Mouse (Mus musculus): ENCODE results near the gene Gbp6. TPM values are rescaled to one million over a fixed set of nuclear protein-coding genes. Genes with fewer than 3 reads are reported as not detected.

Gene Gbp6
- total and polyA plus RNA-seq, 3 experiments: 1.5 to 19.5 (median 15.0) TPM

Other genes with a start within 250 kb of the Gbp6 start
- 1 to 10 TPM; 8.5 to 8.7 TPM for gene Gbp9, start 154.2 kb downstream of the Gbp6 start, total RNA-seq (2021)
- 1.5 and 1.9 TPM in 2 replicates for gene Gbp9, start 154.2 kb downstream of the Gbp6 start, polyA plus RNA-seq (2012; rRNA removed)
- under 1 TPM; 0.40 to 0.52 TPM for gene Gbp8, start 154.2 kb downstream of the Gbp6 start, total RNA-seq (2021)
- 0.20 and 0.24 TPM in 2 replicates for gene Gbp8, start 154.2 kb downstream of the Gbp6 start, polyA plus RNA-seq (2012; rRNA removed)
- gene Gbp4, start 154.1 kb downstream of the Gbp6 start, total RNA-seq (2021): 1 to 10 TPM; 3.9 to 4.8 TPM
- gene Gbp4, start 154.1 kb downstream of the Gbp6 start, polyA plus RNA-seq (2012; rRNA removed): 2.9 and 3.7 TPM in 2 replicates
- 1 to 10 TPM in 1 of 2 experiments, under 1 TPM in 1; 0.17 to 1.8 TPM for gene Gbp10, start 54.2 kb downstream of the Gbp6 start, total RNA-seq (2021)
- gene Gbp10, start 54.2 kb downstream of the Gbp6 start, polyA plus RNA-seq (2012; rRNA removed): 0.20 and 0.51 TPM in 2 replicates
- gene Gm43302, start within 50 bp of the Gbp6 start, total RNA-seq (2021): under 1 TPM in 1 of 2 experiments, not detected in 1; 0.07 TPM
- gene Gm43302, start within 50 bp of the Gbp6 start, polyA plus RNA-seq (2012; rRNA removed): 1.6 and 2.3 TPM in 2 replicates
- gene Lrrc8b, start 122.1 kb upstream of the Gbp6 start, total RNA-seq (2021): 100 to 1,000 TPM in 1 of 2 experiments, 10 to 100 TPM in 1; 82.8 to 115 TPM
- 23.9 and 38.7 TPM in 2 replicates for gene Lrrc8b, start 122.1 kb upstream of the Gbp6 start, polyA plus RNA-seq (2012; rRNA removed)
- 10 to 100 TPM; 21.5 to 25.9 TPM for gene Lrrc8c, start 225.7 kb upstream of the Gbp6 start, total RNA-seq (2021)
- gene Lrrc8c, start 225.7 kb upstream of the Gbp6 start, polyA plus RNA-seq (2012; rRNA removed): 43.5 and 63.9 TPM in 2 replicates

All from adrenal gland, adult 2 months (tissue).